Mouse (Mus musculus): ENCODE results near the gene Tmem183a. TPM values are rescaled to one million over a fixed set of nuclear protein-coding genes. Genes with fewer than 3 reads are reported as not detected.

Gene Tmem183a
- polyA plus RNA-seq, 1 experiment: 67.3 TPM

DNA sequence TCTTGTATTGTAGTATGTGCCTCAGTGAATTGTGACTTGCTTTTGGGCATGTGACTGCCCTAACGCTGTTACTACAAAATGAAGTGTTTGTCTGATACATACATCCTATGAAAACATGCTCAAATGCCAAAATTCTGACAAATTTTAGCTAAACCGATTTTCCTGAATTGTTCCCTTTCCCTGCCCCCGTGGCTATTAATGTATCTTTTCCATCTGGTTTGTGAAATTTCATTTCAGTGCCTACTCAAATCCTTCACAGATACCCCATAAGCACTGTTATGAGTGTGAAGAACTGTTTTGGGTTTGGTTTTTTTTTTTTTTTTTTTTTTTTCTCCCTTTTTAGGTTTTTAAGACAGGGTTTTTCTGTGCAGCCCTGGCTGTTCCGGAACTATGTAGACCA lies 16.7 kb downstream of the Tmem183a start:
- Histone ChIP-seq H3ac (ENCODE audit: control insufficient read depth, insufficient read length) (no peak overlapping the region), H3K27me3 (ENCODE audit: control insufficient read depth, insufficient read depth, insufficient read length) (no peaks in the 10 kb centered on the region), H3K36me3 (ENCODE audit: control insufficient read depth, insufficient read depth) (peaks cover 26% of the 10 kb centered on the region), H3K79me2 (ENCODE audit: control insufficient read depth, insufficient read depth) (no peaks in the 10 kb centered on the region), H3K4me2 (ENCODE audit: low read depth) (no peak overlapping the region), H3K4me3 (no peak overlapping the region)
- TF ChIP-seq MAX (IDR thresholded peaks at IDR 0.05; ENCODE audit: low read depth): no peak
- no peak for TF ChIP-seq POLR2A (IDR thresholded peaks at IDR 0.05; ENCODE audit: insufficient read length, low read depth)
- no peak for TF ChIP-seq USF1 (IDR thresholded peaks at IDR 0.05; ENCODE audit: low read depth)
- TF ChIP-seq POLR2AphosphoS2 (IDR thresholded peaks at IDR 0.05; ENCODE audit: insufficient read length, low read depth): no peak
- TF ChIP-seq TCF3 (IDR thresholded peaks at IDR 0.05; ENCODE audit: insufficient read length, low read depth): no peak
- no peak for TF ChIP-seq CEBPB (IDR thresholded peaks at IDR 0.05; ENCODE audit: insufficient read depth, poor library complexity, severe bottlenecking)
- TF ChIP-seq MYOG (IDR thresholded peaks at IDR 0.05; ENCODE audit: control insufficient read depth in 1 of 3, insufficient read depth in 1 of 3, insufficient read length in 2 of 3, low read depth in 2 of 3): no peak
- no peak for TF ChIP-seq TCF12 (IDR thresholded peaks at IDR 0.05; ENCODE audit: insufficient read depth, poor library complexity, severe bottlenecking)
- no peak for TF ChIP-seq MYOD1 (IDR thresholded peaks at IDR 0.05; ENCODE audit: control insufficient read depth in 1 of 3, insufficient read length in 2 of 3, low read depth in 2 of 3)
- TF ChIP-seq E2F4 (IDR thresholded peaks at IDR 0.05; ENCODE audit: insufficient read depth): no peak
- TF ChIP-seq SRF (IDR thresholded peaks at IDR 0.05; ENCODE audit: control insufficient read depth, insufficient read length, low read depth): no peak
- no peak for TF ChIP-seq REST (IDR thresholded peaks at IDR 0.05; ENCODE audit: insufficient read depth, insufficient read length)

DNA sequence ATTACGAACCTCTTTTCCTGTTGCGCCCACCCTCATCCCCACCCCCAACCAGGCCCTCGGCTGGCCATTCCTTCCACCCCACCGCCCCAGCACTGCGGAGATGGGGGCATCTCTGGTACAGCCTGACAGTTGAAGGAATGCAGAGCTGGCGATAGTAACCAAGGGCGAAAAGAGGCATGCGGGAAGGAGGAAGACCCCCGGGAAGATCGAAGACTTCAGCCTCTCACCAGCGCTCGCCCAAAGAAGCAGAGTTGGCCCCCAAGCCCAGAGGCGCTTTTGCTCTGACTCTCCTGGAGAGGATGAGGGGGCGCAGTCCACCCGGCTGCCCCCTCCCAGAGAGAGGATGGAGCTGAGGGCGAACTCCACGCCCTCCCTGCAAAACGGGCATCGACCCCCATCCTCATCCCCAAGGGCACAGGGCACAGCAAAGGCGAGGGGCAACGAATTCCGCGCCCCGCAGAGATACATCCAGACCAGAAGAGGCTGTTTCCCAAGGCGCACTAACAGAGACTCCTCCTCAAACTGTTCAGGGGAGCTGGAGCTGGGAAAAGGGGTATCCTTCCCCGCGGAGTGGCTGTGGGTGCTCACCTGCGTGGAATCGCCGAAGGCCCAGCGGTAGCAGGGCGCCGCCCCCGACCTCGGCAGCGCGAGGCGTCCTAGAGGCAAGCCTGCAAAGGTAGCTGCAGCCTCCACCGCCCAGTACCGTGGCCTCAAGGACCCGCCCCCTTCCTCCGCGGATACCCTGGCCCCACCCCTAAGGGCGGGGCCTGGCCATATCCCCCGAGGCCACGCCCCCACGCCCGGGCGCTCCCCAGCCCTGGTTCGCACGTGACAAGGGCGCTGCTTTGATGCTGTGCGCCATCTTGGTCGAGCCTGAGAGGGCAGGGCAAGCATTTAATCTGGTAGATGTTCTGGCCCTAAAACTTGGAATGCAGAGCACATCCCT lies 17.5 kb downstream of the Tmem183a start:
- no peak overlapping the region for H3K4me2 ChIP-seq (ENCODE audit: low read depth)
- TF ChIP-seq POLR2A (IDR thresholded peaks at IDR 0.05; ENCODE audit: insufficient read length, low read depth) (no peak), TCF3 (IDR thresholded peaks at IDR 0.05; ENCODE audit: insufficient read length, low read depth) (no peak), POLR2AphosphoS2 (IDR thresholded peaks at IDR 0.05; ENCODE audit: insufficient read length, low read depth) (peak; percentile 67), MYOG (IDR thresholded peaks at IDR 0.05; ENCODE audit: control insufficient read depth in 1 of 3, insufficient read depth in 1 of 3, insufficient read length in 2 of 3, low read depth in 2 of 3) (no peak)
- no peaks in the 10 kb centered on the region for H3K27me3 ChIP-seq (ENCODE audit: control insufficient read depth, insufficient read depth, insufficient read length)
- no peak overlapping the region for H3K4me3 ChIP-seq
- peaks cover 18% of the 10 kb centered on the region for H3K36me3 ChIP-seq (ENCODE audit: control insufficient read depth, insufficient read depth)
- H3K79me2 ChIP-seq (ENCODE audit: control insufficient read depth, insufficient read depth): no peaks in the 10 kb centered on the region
- H3ac ChIP-seq (ENCODE audit: control insufficient read depth, insufficient read length): no peak overlapping the region

DNA sequence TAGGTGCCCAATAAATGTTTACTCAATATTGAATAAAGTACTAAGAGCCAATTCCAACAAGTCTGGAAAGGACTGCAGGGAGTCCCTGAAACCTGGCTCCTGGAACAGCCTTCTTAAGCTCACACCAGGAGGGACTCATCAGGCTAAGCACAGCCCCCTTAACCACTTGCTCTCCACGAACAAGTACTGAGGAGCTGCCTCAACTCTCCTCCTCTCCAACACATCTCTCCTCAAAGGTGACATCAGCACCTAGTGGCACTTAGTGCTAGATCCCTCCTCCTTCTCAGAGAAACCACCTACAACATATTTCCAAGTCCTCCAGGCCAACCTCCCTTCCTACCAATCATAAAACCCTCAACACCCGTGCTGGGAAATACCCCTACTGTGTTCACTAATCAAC lies 18.2 kb downstream of the Tmem183a start:
- TF ChIP-seq TCF3 (IDR thresholded peaks at IDR 0.05; ENCODE audit: insufficient read length, low read depth) (no peak), CEBPB (IDR thresholded peaks at IDR 0.05; ENCODE audit: insufficient read depth, poor library complexity, severe bottlenecking) (no peak), MYOD1 (IDR thresholded peaks at IDR 0.05; ENCODE audit: control insufficient read depth in 1 of 3, insufficient read length in 2 of 3, low read depth in 2 of 3) (no peak), MAX (IDR thresholded peaks at IDR 0.05; ENCODE audit: low read depth) (no peak), E2F4 (IDR thresholded peaks at IDR 0.05; ENCODE audit: insufficient read depth) (no peak), TCF12 (IDR thresholded peaks at IDR 0.05; ENCODE audit: insufficient read depth, poor library complexity, severe bottlenecking) (no peak), MYOG (IDR thresholded peaks at IDR 0.05; ENCODE audit: control insufficient read depth in 1 of 3, insufficient read depth in 1 of 3, insufficient read length in 2 of 3, low read depth in 2 of 3) (no peak), USF1 (IDR thresholded peaks at IDR 0.05; ENCODE audit: low read depth) (no peak), POLR2AphosphoS2 (IDR thresholded peaks at IDR 0.05; ENCODE audit: insufficient read length, low read depth) (no peak), REST (IDR thresholded peaks at IDR 0.05; ENCODE audit: insufficient read depth, insufficient read length) (no peak), SRF (IDR thresholded peaks at IDR 0.05; ENCODE audit: control insufficient read depth, insufficient read length, low read depth) (no peak), POLR2A (IDR thresholded peaks at IDR 0.05; ENCODE audit: insufficient read length, low read depth) (no peak)
- Histone ChIP-seq H3K4me3 (no peak overlapping the region), H3K79me2 (ENCODE audit: control insufficient read depth, insufficient read depth) (no peaks in the 10 kb centered on the region), H3K27me3 (ENCODE audit: control insufficient read depth, insufficient read depth, insufficient read length) (no peaks in the 10 kb centered on the region), H3K4me2 (ENCODE audit: low read depth) (no peak overlapping the region), H3K36me3 (ENCODE audit: control insufficient read depth, insufficient read depth) (peaks cover 14% of the 10 kb centered on the region), H3ac (ENCODE audit: control insufficient read depth, insufficient read length) (no peak overlapping the region)

DNA sequence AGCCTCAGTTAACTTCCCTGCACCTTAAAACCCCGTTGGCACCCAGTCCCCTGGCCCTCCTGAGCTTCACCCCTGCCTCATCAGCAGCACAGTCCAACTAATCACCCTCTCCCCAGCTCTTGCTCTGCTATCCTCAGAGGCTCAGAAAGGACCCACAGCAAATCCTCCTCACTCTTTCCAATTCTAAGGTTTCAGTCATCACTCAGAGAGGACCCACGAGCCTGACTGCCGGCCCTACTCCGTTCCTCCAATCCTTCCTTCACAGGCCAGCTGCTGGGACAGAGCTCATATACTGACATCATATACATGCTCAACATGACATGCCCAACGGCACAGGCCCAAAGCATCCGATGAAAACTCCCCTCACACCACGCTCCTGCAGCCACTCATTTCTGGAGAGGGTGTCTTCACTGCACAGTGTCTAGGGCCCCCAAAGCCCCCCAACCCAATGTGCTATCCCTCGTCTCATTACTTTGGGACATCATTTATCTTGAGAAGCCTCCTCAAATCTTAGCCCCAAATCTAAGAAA lies 18.9 kb downstream of the Tmem183a start:
- Histone ChIP-seq H3K79me2 (ENCODE audit: control insufficient read depth, insufficient read depth) (no peaks in the 10 kb centered on the region), H3K4me3 (no peak overlapping the region), H3K36me3 (ENCODE audit: control insufficient read depth, insufficient read depth) (peaks cover 8% of the 10 kb centered on the region), H3K4me2 (ENCODE audit: low read depth) (peak overlapping the region; percentile 35), H3ac (ENCODE audit: control insufficient read depth, insufficient read length) (no peak overlapping the region), H3K27me3 (ENCODE audit: control insufficient read depth, insufficient read depth, insufficient read length) (no peaks in the 10 kb centered on the region)
- TF ChIP-seq POLR2AphosphoS2 (IDR thresholded peaks at IDR 0.05; ENCODE audit: insufficient read length, low read depth) (peak; percentile 23), TCF12 (IDR thresholded peaks at IDR 0.05; ENCODE audit: insufficient read depth, poor library complexity, severe bottlenecking) (no peak)

DNA sequence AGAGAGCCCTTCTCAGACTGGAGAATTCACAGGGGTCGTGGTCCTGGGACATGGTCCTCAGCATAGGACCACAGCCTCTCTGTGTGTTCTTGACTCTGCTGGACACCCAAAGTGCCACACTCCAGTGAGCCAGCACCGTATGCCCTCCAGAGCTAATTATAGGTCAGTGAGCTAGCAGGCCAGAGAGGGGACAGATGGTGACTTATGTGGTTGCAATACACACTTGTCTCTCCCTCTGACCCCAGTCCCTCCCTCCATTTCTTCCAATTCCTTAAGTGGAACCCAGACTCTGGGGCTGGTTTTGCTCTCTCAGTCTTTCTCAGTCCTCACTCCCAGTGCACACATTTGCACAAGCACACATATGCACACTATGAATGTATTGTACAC lies 19.5 kb downstream of the Tmem183a start:
- H3ac ChIP-seq (ENCODE audit: control insufficient read depth, insufficient read length): no peak overlapping the region
- H3K36me3 ChIP-seq (ENCODE audit: control insufficient read depth, insufficient read depth): peaks cover 3% of the 10 kb centered on the region
- TF ChIP-seq MYOD1 (IDR thresholded peaks at IDR 0.05; ENCODE audit: control insufficient read depth in 1 of 3, insufficient read length in 2 of 3, low read depth in 2 of 3): peak in 1 of 3 experiments; percentile 77
- peak in 2 of 3 experiments; percentile 17 to 78 for TF ChIP-seq MYOG (IDR thresholded peaks at IDR 0.05; ENCODE audit: control insufficient read depth in 1 of 3, insufficient read depth in 1 of 3, insufficient read length in 2 of 3, low read depth in 2 of 3)
- TF ChIP-seq POLR2AphosphoS2 (IDR thresholded peaks at IDR 0.05; ENCODE audit: insufficient read length, low read depth): peak; percentile 20
- TF ChIP-seq USF1 (IDR thresholded peaks at IDR 0.05; ENCODE audit: low read depth): no peak
- no peak for TF ChIP-seq E2F4 (IDR thresholded peaks at IDR 0.05; ENCODE audit: insufficient read depth)
- H3K27me3 ChIP-seq (ENCODE audit: control insufficient read depth, insufficient read depth, insufficient read length): no peaks in the 10 kb centered on the region
- no peak overlapping the region for H3K4me3 ChIP-seq
- peak overlapping the region; percentile 51 for H3K4me2 ChIP-seq (ENCODE audit: low read depth)
- no peaks in the 10 kb centered on the region for H3K79me2 ChIP-seq (ENCODE audit: control insufficient read depth, insufficient read depth)
